Mouse (Mus musculus) hindbrain, embryonic 10.5 days (tissue): Measurements from ENCODE around the gene Foxp1. TPM values are rescaled to one million over a fixed set of nuclear protein-coding genes. Genes with fewer than 3 reads are reported as not detected.

Experiments
- DNase-seq: peaks from one replicate; pipeline ENCODE4 v3.0.0-alpha.2; 2017; ENCODE audit warnings: low spot score
- H3K27ac ChIP-seq: fragments of 300-500 bp; sonication (generic); 2 replicates; pipeline ENCODE4 v1.5.1; 2016; ENCODE audit warnings: mild to moderate bottlenecking, moderate library complexity
- H3K27me3 ChIP-seq: fragments of 300-500 bp; sonication (generic); 2 replicates; pipeline ENCODE4 v1.6.1; 2016; ENCODE audit warnings: mild to moderate bottlenecking; ENCODE audit not compliant: poor library complexity, insufficient read depth, severe bottlenecking
- H3K36me3 ChIP-seq: fragments of 300-500 bp; sonication (generic); 2 replicates; pipeline ENCODE4 v1.6.1; 2016; ENCODE audit warnings: mild to moderate bottlenecking, moderate library complexity
- H3K4me1 ChIP-seq: fragments of 300-500 bp; sonication (generic); replicated peaks from 2 replicates; pipeline ENCODE4 v1.6.1; 2016; ENCODE audit warnings: mild to moderate bottlenecking
- H3K4me3 ChIP-seq: fragments of 300-500 bp; sonication (generic); 2 replicates; pipeline ENCODE4 v1.5.1; 2016; ENCODE audit warnings: mild to moderate bottlenecking, moderate library complexity
- H3K9me3 ChIP-seq: fragments of 300-500 bp; sonication (generic); 2 replicates; pipeline ENCODE4 v1.6.1; 2016; ENCODE audit warnings: mild to moderate bottlenecking, moderate library complexity
- WGBS: fragments of 180-500 bp; shearing (Covaris S2); methylation state at CpG from one replicate; pipeline ENCODE4 v1.1.7; 2016; 5-methylcytosine and 5-hydroxymethylcytosine counted together
- polyA plus RNA-seq: library from polyadenylated mRNA; unstranded; fragments of >200 nt; fragmentation: Nextera tagmentation; extraction: Ambion mirVana; gene quantifications from 2 replicates; pipeline ENCODE4 v1.2.1, GENCODE M21; 2016

The Foxp1 gene
- polyA plus RNA-seq, 1 experiment from 2014 or later: 64.3 TPM

DNA sequence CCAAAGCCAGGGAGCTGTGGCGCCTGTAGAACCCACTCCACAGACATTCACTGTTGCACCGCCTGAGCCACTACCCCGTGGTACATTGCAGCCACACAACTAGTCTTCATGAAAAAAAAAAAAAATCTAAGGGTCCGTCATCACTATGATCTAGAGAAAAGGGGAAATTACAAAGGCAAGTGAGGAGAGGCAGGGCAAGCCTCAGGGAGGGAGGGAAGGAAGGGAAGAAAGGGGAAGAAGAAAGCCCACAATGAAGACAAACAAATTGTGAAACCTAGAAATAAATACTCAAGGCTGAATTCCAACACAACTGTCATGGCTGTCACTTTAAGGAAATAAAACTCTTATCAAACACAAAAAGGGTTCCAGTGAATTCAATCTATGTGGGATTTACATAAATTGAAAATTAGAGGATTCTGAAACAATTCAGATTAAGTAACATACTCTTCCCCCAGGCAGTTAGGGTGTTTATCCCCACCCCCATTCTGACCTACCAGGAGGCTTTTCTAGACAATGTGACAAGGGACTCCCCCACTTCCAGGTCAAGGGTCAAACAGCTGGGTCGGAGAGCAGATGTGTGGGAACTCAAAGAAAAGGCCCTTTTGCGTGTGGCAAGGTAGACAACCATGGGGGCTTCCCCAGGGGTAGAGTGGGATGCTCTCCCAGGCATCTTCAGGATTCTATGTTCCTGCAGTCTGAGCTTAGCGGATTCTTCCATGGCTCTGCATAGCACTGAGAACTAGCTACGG, 32.4 kb downstream of the Foxp1 start:
- no peak for DNase-seq
- 66% methylated on average over 8 of the region's 8 CpGs for WGBS

GRCm38 (mm10) chr6:99489423-99489822, 33.1 kb downstream of the Foxp1 start:
- H3K27ac ChIP-seq: no peak overlapping the region
- H3K9me3 ChIP-seq: no peaks in the 10 kb centered on the region
- H3K4me3 ChIP-seq: no peak overlapping the region
- no peaks in the 10 kb centered on the region for H3K27me3 ChIP-seq
- H3K4me1 ChIP-seq: peaks cover 32% of the 10 kb centered on the region
- 87% methylated on average over 10 of the region's 10 CpGs for WGBS
- H3K36me3 ChIP-seq: no peaks in the 10 kb centered on the region
- DNase-seq: no peak

More for the DNA sequence above, 32.4 kb downstream of the Foxp1 start:
- Histone ChIP-seq H3K27me3 (no peaks in the 10 kb centered on the region), H3K27ac (0 out of 2 replicates have a peak overlapping the region, but pooled peaks have one; percentile 2), H3K4me3 (no peak overlapping the region), H3K9me3 (no peaks in the 10 kb centered on the region), H3K4me1 (peaks cover 29% of the 10 kb centered on the region), H3K36me3 (no peaks in the 10 kb centered on the region)

DNA sequence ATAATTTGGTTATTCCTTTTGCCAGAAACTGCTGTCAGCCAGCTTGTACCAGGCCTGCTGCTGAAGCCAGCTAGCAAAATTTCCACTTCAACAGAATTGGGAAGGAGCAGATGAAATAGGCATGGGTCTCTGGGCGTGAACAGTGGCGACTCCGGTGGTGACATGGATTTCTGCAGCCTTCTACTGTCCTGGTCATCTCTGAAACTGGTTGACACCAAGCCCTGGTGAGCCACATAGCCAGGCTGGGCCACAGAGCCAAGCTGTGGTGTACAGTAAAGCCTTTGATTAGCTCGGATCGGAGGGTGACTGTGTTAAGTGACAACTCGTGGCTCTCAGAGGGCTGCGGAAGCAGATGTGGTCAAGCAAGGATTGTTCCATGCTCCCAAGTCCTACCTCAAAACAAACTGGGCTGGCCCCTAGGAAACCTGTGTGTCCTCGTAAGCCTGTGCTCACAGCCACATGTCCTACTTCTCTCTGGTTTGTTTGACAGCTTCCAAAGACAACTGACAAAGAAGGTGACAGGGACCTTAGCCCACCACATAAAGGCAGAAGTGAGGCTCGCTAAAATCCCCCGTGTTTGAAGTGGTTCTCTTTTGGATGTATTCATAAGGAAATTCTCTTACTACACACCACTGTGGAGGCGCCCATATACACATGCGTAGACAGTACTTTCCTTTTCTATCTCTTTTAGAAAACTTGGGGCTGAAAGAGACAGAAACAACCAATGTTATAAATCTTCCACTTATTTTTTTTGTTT, 36.5 kb downstream of the Foxp1 start:
- Histone ChIP-seq H3K4me1 (peaks cover 38% of the 10 kb centered on the region), H3K27me3 (no peaks in the 10 kb centered on the region), H3K4me3 (no peak overlapping the region), H3K27ac (no peak overlapping the region), H3K9me3 (no peaks in the 10 kb centered on the region), H3K36me3 (peaks cover 5% of the 10 kb centered on the region; the same call in 1 of the 2 replicates)
- peak; percentile 25 for DNase-seq
- WGBS: 79% methylated on average over 12 of the region's 12 CpGs

DNA sequence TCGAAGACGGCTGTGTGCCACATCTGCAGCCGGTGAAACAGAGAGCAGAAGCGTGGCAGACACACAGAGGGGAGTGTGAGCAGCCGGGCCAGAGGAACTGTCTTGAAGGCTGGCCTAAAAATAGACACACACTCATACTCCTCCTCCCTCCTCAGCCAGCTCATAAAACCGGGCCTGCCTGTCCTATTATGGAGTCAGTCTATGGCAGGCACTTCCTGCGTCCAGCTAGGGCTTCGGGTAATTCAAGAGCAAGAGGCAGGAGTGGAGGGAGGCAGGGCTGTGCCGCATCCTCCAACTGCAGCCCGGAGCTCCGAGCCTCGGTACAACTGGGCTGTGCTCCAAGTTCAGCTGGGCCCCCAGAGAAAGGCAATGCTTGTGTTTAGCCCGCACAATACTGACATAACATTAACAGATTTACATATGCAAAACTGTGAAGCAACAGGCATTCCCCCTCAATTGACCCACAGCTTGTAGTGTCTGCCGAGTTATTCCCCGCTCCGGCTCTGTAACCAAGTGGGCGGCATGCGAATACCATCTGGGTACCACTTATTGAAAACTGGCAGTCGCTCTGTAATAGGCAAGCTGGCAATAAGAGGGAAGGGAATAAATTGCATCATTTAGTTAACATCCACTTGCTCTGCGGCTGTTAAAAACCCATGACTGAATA, 37.2 kb downstream of the Foxp1 start:
- H3K27ac ChIP-seq: peak overlapping the region; percentile 25

DNA sequence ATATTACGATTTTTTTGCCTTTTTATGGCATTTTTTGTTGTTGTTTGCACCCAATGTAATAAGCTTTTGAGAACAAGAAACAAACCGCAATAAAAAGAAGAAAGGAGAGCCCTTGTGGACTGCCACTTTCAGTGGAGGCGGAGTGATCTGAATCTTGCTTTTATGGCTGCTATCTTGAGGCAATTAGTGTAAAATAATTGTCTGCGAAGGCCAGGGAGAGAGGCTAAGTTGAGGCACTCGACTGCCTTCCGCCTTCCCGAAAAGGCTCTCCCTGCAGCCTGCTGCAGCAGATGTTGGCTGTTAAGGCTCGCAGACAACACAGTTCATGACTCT, 37.7 kb downstream of the Foxp1 start:
- DNase-seq: no peak
- WGBS: 69% methylated on average over 8 of the region's 8 CpGs
- Histone ChIP-seq H3K27ac (peak overlapping the region; percentile 25), H3K36me3 (peaks cover 5% of the 10 kb centered on the region; the same call in 1 of the 2 replicates), H3K9me3 (no peaks in the 10 kb centered on the region), H3K4me1 (peaks cover 31% of the 10 kb centered on the region), H3K4me3 (no peak overlapping the region), H3K27me3 (no peaks in the 10 kb centered on the region)

More for the DNA sequence above, 37.2 kb downstream of the Foxp1 start:
- no peaks in the 10 kb centered on the region for H3K27me3 ChIP-seq
- H3K4me1 ChIP-seq: peaks cover 34% of the 10 kb centered on the region
- H3K4me3 ChIP-seq: no peak overlapping the region
- peak; percentile 47 for DNase-seq
- no peaks in the 10 kb centered on the region for H3K9me3 ChIP-seq
- peaks cover 5% of the 10 kb centered on the region; the same call in 1 of the 2 replicates for H3K36me3 ChIP-seq
- 61% methylated on average over 20 of the region's 20 CpGs for WGBS

DNA sequence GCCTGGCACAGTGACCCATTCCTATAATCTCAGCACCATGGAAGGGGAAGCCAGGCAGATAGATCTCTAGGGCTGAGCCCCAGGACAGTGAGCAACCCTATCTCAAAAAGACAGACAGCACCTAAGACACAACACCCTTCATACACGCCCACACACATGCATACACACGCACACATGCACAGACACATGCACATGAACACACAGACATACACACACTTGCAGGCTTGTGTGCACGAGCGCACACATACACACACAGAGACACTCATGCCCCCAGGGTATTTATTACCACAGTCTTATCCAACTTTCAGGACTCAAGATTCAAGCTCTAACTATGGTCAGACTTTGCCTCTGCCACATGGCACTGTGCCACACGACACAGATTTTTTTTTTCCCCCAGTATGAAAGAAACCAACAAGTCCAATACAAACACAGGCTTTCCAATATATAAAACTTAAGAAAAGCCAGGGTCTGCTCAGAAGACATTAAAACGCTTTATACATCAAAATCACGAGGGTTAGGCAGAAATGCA, 38.3 kb downstream of the Foxp1 start:
- Histone ChIP-seq H3K36me3 (peaks cover 5% of the 10 kb centered on the region; the same call in 1 of the 2 replicates), H3K4me1 (peaks cover 29% of the 10 kb centered on the region), H3K27me3 (no peaks in the 10 kb centered on the region), H3K27ac (no peak overlapping the region), H3K4me3 (no peak overlapping the region), H3K9me3 (no peaks in the 10 kb centered on the region)
- 92% methylated on average over 7 of the region's 7 CpGs for WGBS
- no peak for DNase-seq

- 75% methylated on average over 10 of the region's 10 CpGs for WGBS
- no peak overlapping the region for H3K4me3 ChIP-seq
- peak overlapping the region; percentile 12; the same call in 1 of the 2 replicates for H3K27ac ChIP-seq
- no peaks in the 10 kb centered on the region for H3K9me3 ChIP-seq
- no peak for DNase-seq
- no peaks in the 10 kb centered on the region for H3K27me3 ChIP-seq
- peaks cover 32% of the 10 kb centered on the region for H3K4me1 ChIP-seq
- H3K36me3 ChIP-seq: peaks cover 5% of the 10 kb centered on the region; the same call in 1 of the 2 replicates
These were observed 39.0 kb downstream of the Foxp1 start for GRCm38 (mm10) chr6:99483556-99483955.

GRCm38 (mm10) chr6:99481568-99481967, 41.0 kb downstream of the Foxp1 start:
- Histone ChIP-seq H3K4me1 (peaks cover 32% of the 10 kb centered on the region), H3K36me3 (peaks cover 5% of the 10 kb centered on the region; the same call in 1 of the 2 replicates), H3K27ac (no peak overlapping the region), H3K27me3 (no peaks in the 10 kb centered on the region), H3K9me3 (no peaks in the 10 kb centered on the region), H3K4me3 (no peak overlapping the region)
- DNase-seq: no peak
- WGBS: 68% methylated on average over 7 of the region's 7 CpGs

- Histone ChIP-seq H3K9me3 (no peaks in the 10 kb centered on the region), H3K27me3 (no peaks in the 10 kb centered on the region), H3K27ac (0 out of 2 replicates have a peak overlapping the region, but pooled peaks have one; percentile 29), H3K36me3 (peaks cover 5% of the 10 kb centered on the region; the same call in 1 of the 2 replicates), H3K4me3 (no peak overlapping the region), H3K4me1 (peaks cover 14% of the 10 kb centered on the region)
- 79% methylated on average over 13 of the region's 13 CpGs for WGBS
- no peak for DNase-seq
These were observed 43.5 kb downstream of the Foxp1 start for GRCm38 (mm10) chr6:99478873-99479650.

- Histone ChIP-seq H3K27me3 (0 out of 2 replicates have a peak, but pooled peaks cover 6% of the 10 kb centered on the region), H3K9me3 (no peaks in the 10 kb centered on the region), H3K4me3 (no peak overlapping the region), H3K36me3 (peaks cover 4% of the 10 kb centered on the region; the same call in 1 of the 2 replicates), H3K27ac (no peak overlapping the region), H3K4me1 (peaks cover 12% of the 10 kb centered on the region)
- DNase-seq: no peak
- 87% methylated on average over 9 of the region's 9 CpGs for WGBS
These were observed 47.5 kb downstream of the Foxp1 start for GRCm38 (mm10) chr6:99475040-99475439.

GRCm38 (mm10) chr6:99470906-99471305, 51.6 kb downstream of the Foxp1 start:
- no peak overlapping the region for H3K4me3 ChIP-seq
- DNase-seq: no peak
- H3K27ac ChIP-seq: no peak overlapping the region
- peaks cover 4% of the 10 kb centered on the region; the same call in 1 of the 2 replicates for H3K36me3 ChIP-seq
- peaks cover 22% of the 10 kb centered on the region for H3K27me3 ChIP-seq
- 90% methylated on average over 5 of the region's 5 CpGs for WGBS
- H3K9me3 ChIP-seq: no peaks in the 10 kb centered on the region
- H3K4me1 ChIP-seq: peaks cover 26% of the 10 kb centered on the region
